Mouse (Mus musculus): ENCODE measurements at regions not wholly inside any gene's neighbourhood (a gene's known extent, or its start where the extent isn't known, plus 50 kb on each side); places are given as distances from the start of the nearest gene placed in this dataset.
"Not testable (repeated sequence)": the region's sequence is repeated elsewhere in the genome, so short reads cannot be mapped to it uniquely, and the experiment has no call there.

- TF ChIP-seq JUND (IDR thresholded peaks at IDR 0.05; ENCODE audit: low read depth, low read length); POLR2A (IDR thresholded peaks at IDR 0.05; ENCODE audit: control insufficient read depth in 1 of 2, insufficient read depth in 1 of 2, low read depth in 1 of 2, low read length in 2 of 2, poor library complexity in 1 of 2); EP300 (IDR thresholded peaks at IDR 0.05; ENCODE audit: low read depth in 1 of 2, low read length in 2 of 2); MAZ (IDR thresholded peaks at IDR 0.05; ENCODE audit: low read depth, low read length); CTCF (IDR thresholded peaks at IDR 0.05 in 2 of 3, conservative IDR thresholded peaks at IDR 0.05 in 1 of 3; ENCODE audit: control insufficient read depth in 1 of 3, insufficient read depth in 1 of 3, low read depth in 2 of 3, low read length in 3 of 3, poor library complexity in 1 of 3, severe bottlenecking in 1 of 3); POLR2AphosphoS2 (IDR thresholded peaks at IDR 0.05; ENCODE audit: low read length); GATA1 (IDR thresholded peaks at IDR 0.05; ENCODE audit: low read depth, low read length): not testable (repeated sequence)
These were observed 682.4 kb upstream of the Agtr1b start for GRCm38 (mm10) chr3:21049365-21049764.
